Mouse (Mus musculus) A20 (cell line): ENCODE measurements around the gene Ppfia3.

ENCODE experiments used
- DNase-seq: peaks from one replicate; pipeline ENCODE4 v3.0.0-alpha.2; 2011; ENCODE audit warnings: low read depth, low spot score

Ppfia3 gene

GRCm38 (mm10) chr7:45366652-45367019 is at the start of gene Ppfia3:
Gene Ppfia3 (minus strand): TSS chr7:45367019.
- DNase-seq: no peak

GRCm38 (mm10) chr7:45415636-45416035 is 48.8 kb upstream of the Ppfia3 start:
- DNase-seq: no peak

DNA sequence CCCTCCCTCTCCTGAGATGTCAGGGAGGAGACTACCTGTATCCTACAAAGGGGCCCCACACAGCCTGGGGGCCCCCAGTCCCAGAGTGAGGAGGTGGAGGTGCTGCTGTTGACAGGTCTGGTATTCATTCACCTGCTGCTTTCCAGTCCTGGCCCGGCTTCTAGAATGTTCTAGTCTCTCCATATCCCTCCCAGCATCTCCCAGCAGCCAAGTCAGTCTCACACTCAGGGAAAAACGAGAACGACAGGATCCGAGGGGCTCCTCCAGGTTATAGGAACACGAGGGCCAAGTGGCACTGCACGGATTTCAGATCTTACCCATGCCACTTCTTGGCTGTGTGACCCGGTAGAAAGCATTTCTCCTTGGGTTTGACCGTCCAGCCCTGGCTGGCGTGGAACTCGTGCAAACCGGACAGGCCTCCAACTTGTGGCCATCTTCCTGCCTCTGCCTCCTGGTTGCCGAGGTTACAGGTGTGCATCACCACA is 48.0 kb upstream of the Ppfia3 start:
- DNase-seq: no peak

GRCm38 (mm10) chr7:45413864-45414739 is 47.3 kb upstream of the Ppfia3 start:
- no peak for DNase-seq

- DNase-seq: peak; percentile 63
These were observed 46.5 kb upstream of the Ppfia3 start, which contains the start of gene Ntf5 for GRCm38 (mm10) chr7:45413113-45413863. Gene Ntf5 (plus strand): TSS chr7:45413695.

GRCm38 (mm10) chr7:45412421-45412820 is 45.6 kb upstream of the Ppfia3 start:
- DNase-seq: no peak

DNA sequence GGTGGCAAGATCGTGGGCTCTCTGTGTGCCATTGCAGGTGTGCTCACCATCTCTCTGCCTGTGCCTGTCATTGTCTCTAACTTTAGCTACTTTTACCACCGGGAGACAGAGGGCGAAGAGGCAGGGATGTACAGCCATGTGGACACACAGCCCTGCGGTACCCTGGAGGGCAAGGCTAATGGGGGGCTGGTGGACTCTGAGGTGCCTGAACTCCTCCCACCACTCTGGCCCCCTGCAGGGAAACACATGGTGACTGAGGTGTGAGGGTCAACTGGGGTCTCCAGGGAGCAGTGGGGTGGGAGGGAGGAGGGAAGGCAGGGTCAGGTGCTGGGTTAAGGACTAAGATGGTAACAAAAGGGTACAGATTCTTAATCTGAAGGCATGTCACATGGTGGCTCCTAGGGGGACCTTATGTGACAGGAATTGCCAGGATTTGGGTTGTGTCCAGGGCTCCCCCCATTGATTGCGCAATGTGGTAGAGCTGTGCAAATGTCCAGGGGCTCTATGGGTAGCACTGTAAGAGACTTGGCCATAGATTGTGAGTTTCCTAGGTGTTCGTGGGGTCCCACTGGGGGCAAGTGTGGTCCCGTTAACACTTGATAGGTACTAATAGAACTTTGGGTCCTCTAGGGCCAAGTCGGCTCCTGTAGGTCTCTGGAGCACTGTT is 42.8 kb upstream of the Ppfia3 start:
- DNase-seq: no peak

- DNase-seq: no peak
These were observed 42.1 kb upstream of the Ppfia3 start for GRCm38 (mm10) chr7:45408949-45409348.

GRCm38 (mm10) chr7:45408351-45408750 is 41.5 kb upstream of the Ppfia3 start:
- no peak for DNase-seq

DNA sequence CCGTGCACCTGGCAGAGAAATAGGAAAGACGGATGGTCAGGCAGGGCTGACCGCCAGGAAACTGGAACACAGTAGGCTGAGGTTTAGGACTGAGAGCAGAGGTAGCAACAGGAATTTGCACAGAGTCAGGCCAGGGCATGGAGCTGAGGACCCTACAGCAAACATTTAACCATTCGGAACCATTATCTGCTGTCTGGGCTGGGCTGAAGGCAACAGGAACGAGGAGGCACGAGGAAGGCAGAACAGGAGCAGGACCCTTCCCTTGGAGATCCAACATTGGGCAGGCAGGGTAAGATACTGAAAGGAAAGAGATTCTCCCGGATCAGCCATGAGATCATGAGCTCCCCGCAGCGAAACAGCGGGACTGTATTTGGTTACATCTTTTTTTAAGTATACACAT is 41.0 kb upstream of the Ppfia3 start:
- DNase-seq: no peak

GRCm38 (mm10) chr7:45406157-45407156 is 39.6 kb upstream of the Ppfia3 start:
- no peak for DNase-seq

GRCm38 (mm10) chr7:45405091-45406075 is 38.6 kb upstream of the Ppfia3 start, which contains the start of gene Kcna7:
Gene Kcna7 (plus strand): TSS chr7:45405653.
- peak; percentile 74 for DNase-seq

GRCm38 (mm10) chr7:45403532-45404261 is 36.9 kb upstream of the Ppfia3 start:
- DNase-seq: peak; percentile 84

DNA sequence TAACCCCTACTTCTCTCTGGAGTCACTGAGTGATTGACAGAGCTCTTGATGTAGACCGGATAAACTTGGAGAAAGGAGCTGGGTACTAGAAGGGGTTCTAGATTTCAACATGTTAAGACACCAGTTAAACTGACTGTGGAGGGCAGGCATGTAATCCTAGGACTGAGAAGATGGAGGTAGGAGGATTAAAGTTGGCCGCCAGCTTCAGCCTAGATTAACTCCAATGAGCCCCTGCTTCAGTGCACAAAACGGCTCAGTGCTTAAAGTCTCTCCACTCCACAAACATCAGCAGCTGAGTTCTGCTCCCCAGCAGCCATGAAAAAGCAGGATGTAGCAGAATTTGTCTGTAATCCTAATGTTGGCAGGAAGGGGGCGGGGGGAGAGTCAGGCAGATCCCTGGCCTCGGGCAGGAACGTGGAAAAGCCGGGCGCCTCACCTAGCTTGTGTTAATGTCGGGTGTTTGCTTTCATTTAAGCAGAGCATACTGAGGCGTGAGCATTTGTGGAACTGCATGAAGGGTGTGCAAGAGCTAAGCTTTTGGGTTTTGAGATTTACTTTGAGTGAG is 34.8 kb upstream of the Ppfia3 start:
- DNase-seq: no peak

DNA sequence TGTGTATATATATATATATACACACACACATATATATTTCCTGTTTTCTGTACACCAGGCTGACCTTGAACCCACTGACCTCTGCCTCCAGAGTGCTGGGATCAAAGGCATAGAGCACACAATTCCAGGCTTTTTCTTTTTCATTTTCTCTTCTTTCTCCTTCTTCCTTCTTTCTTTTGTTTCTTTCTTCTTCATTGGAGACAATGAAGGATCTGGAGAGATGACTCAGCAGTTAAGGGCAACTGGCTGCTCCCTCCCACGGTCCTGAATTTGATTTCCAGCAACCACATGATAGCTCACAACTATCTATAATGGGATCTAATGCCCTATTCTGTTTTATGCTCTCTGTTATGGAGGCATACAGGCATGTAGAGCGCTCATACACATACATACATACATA is 30.0 kb upstream of the Ppfia3 start:
- DNase-seq: no peak

GRCm38 (mm10) chr7:45396337-45396775 is 29.5 kb upstream of the Ppfia3 start:
- DNase-seq: peak; percentile 56

DNA sequence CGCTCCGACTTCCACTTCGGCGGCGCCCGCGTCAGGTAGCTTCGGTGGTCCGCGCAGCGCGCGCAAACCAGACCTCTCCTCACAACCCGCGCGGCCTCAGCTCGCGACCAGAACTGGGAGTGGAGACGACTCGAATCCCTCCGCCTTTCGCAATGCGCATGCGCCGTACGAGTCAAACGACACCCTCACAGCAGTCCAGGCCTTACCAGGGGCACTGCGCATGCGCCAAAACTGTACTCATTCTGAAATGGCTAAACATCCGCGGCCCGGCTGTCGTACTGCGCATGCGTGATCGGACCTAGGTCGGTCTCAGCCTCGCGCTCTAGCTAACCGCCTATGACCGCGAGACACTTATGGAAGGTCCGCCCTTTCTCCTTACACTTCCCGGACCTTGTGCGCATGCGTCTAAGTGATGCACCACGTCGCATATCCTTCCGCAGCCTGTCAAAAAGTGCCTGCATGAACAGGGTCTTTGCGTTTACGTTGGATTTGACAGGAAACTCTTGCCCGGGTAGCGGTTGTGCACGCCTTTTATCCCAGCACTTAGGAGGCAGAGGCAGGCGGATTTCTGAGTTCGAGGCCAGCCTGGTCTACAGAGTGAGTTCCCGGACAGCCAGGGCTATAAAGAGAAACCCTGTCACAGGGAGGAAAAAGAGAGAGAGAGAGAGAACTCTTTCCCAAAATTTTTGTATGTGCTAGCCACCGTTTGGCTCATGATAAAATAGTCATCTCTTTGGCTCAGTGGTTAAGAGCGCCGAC is 28.9 kb upstream of the Ppfia3 start, which contains the start of gene Snrnp70:
TSS of gene Snrnp70 (minus strand) at position 165 of the 759 bp plus-strand sequence.
- peak; percentile 100 for DNase-seq
